Mouse (Mus musculus) embryonic fibroblast, embryonic 13.5 days (primary cell): ENCODE results near the gene Tenm4.

Source experiments
- CTCF ChIP-seq: IDR thresholded peaks from 2 replicates; pipeline ENCODE4 v1.5.1; 2011; ENCODE audit warnings: mild to moderate bottlenecking, control low read depth, low read length, moderate library complexity, borderline replicate concordance; ENCODE audit not compliant: insufficient read depth
- POLR2A ChIP-seq: IDR thresholded peaks from 2 replicates; pipeline ENCODE4 v1.6.1; 2011; ENCODE audit warnings: low read depth, mild to moderate bottlenecking, control low read depth, low read length, moderate library complexity

DNA sequence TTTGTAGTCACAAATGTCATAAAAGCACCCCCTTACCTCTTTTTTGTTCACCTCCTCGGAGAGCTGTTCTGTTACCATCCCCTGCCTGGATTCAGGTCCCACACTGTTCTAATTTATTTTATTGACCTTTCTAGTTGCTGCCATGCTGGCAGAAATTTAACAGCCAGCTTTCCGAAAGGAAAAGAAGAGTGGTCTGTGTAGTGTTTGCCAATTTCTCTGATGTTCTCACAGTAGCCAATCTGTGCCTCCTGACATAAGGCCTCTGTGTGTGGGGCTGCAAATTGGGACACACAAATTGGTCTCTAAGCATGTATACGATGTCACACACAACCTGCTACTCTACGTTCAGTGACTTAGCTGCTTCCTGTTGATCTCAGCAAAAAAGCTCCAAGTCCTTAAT is 109.7 kb downstream of the Tenm4 start:
- no peak for TF ChIP-seq CTCF
- no peak for TF ChIP-seq POLR2A
